Mouse (Mus musculus) bone marrow, adult 2 months (tissue): ENCODE measurements around the gene Ncam2. TPM values are rescaled to one million over a fixed set of nuclear protein-coding genes. Genes with fewer than 3 reads are reported as not detected.

Experiments used
- H3K27ac ChIP-seq: fragments of 200-500 bp; 2 replicates; pipeline ENCODE4 v1.5.1; 2012; ENCODE audit warnings: low read depth, mild to moderate bottlenecking, control low read depth, inconsistent platforms, low read length; ENCODE audit not compliant: control insufficient read depth, poor library complexity, insufficient read depth
- H3K4me1 ChIP-seq: fragments of 200-500 bp; 2 replicates; pipeline ENCODE4 v1.6.1; 2011; ENCODE audit warnings: low read length; ENCODE audit not compliant: control insufficient read depth, insufficient read depth
- H3K4me3 ChIP-seq: fragments of 200-500 bp; replicated peaks from 2 replicates; pipeline ENCODE3; 2011; ENCODE audit warnings: mild to moderate bottlenecking, low read depth, low read length, control low read depth; ENCODE audit not compliant: control insufficient read depth
- CTCF ChIP-seq: fragments of 200-500 bp; IDR thresholded peaks from 2 replicates; pipeline ENCODE4 v1.5.1; 2011; ENCODE audit warnings: low read length, control low read depth; ENCODE audit not compliant: control insufficient read depth, insufficient read depth
- POLR2A ChIP-seq: fragments of 200-500 bp; IDR thresholded peaks from 2 replicates; pipeline ENCODE4 v1.6.1; 2011; ENCODE audit warnings: low read depth, mild to moderate bottlenecking, control low read depth, low read length, borderline replicate concordance; ENCODE audit not compliant: control insufficient read depth
- WGBS: fragments of 180-500 bp; shearing (Covaris S2); methylation state at CpG from one replicate; pipeline ENCODE4 v1.1.7; 2018; 5-methylcytosine and 5-hydroxymethylcytosine counted together
- polyA plus RNA-seq: library from polyadenylated mRNA; stranded (reverse); fragments of >200 nt; gene quantifications from 2 replicates; pipeline ENCODE4 v1.2.4, GENCODE M21; 2011; ENCODE audit warnings: low replicate concordance; ENCODE audit not compliant: missing spikeins, insufficient read depth, insufficient read length

Gene Ncam2
- polyA plus RNA-seq, 1 experiment, result not detected

DNA sequence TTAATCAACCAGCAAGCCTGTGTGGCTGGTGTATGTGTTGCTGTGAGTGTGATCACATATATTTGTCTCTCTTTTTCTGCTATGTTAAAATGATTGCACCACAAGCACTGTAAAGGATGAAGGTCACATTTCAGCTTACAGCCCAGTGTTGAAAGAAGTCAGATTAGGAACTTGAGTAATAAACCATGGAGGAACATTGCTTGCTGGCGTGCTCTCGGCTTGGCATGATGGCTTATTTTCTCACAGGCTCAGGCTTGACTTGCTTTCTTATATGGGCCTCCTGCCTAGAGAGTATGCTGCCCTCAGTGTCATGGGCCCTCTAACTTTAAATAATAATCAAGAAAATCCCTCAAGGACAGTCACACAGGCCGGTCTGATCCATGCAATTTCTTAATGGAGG lies 449.8 kb downstream of the Ncam2 start:
- H3K4me1 ChIP-seq, result no peaks in the 10 kb centered on the region
- 84% methylated on average over 3 of the region's 3 CpGs for WGBS
- H3K4me3 ChIP-seq, result no peak overlapping the region
- no peak overlapping the region for H3K27ac ChIP-seq
- TF ChIP-seq POLR2A (no peak), CTCF (no peak)

DNA sequence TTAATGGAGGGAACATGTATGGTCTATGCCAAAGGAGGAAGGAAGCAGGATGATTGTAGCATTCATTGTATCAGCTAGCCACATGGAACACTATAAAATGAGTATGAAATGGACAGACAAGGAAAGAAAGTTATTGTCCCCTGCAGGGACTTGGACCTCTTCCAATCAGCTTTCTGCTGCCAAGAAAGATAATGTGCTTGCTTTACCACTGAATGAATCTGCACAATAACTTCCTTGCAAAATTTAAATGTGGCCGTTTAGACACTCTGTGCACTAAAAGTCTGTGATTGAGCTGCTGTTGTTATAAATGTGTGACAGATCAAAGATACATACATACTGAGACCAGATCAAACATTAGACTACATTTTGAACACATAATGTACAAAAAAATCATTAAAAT lies 451.1 kb downstream of the Ncam2 start:
- Histone ChIP-seq H3K4me1 (no peaks in the 10 kb centered on the region), H3K4me3 (no peak overlapping the region), H3K27ac (no peak overlapping the region)
- no peak for TF ChIP-seq CTCF
- TF ChIP-seq POLR2A, result no peak
- WGBS, result 25% methylated on average over 1 of the region's 1 CpGs

- 76% methylated on average over 2 of the region's 2 CpGs for WGBS
- H3K4me1 ChIP-seq, result no peaks in the 10 kb centered on the region
- H3K27ac ChIP-seq, result no peak overlapping the region
- TF ChIP-seq POLR2A, result no peak
- TF ChIP-seq CTCF, result no peak
- no peak overlapping the region for H3K4me3 ChIP-seq
Observed at GRCm38 (mm10) chr16:81656550-81656949, 456.1 kb downstream of the Ncam2 start.

DNA sequence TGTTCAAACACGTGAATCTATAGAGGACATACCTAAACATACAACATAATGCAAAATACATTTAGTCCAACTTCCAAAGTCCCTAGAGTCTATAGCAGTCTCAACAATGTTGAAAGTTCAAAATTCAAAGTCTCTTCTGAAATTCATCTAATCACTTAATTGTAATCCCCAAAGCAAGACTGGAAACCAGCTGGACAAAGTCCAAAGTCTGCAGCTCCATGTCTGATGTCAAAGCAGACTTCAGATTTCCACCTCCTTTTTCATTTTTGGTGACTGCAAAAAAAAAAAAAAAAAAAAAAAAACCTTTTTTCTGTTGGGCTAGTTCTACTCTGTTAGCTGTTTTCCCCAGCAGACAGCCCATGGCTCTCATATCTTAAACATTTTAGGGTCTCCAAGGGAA lies 473.4 kb downstream of the Ncam2 start:
- WGBS, result 63% methylated on average over 1 of the region's 1 CpGs

DNA sequence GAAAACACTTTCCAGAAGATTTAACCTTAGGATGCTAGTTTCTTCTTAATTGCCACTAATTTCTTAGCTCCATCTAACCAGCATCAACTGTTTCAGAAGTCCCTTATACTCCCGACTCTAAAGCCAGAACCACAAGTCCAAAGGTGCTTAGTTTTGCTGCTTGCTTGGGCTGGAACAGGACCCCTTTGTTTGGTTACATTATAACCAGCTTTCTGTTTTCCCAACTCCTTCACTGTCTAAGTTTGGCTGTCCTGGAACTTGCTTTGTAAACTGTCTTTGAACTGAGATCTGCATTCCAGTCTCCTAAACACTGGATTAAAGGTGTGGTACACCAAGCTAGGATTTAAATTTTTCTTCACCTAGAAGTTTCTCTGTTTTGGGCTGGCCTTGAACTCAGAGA lies 475.0 kb downstream of the Ncam2 start:
- no peaks in the 10 kb centered on the region for H3K4me1 ChIP-seq
- H3K4me3 ChIP-seq, result no peak overlapping the region
- 59% methylated on average over 1 of the region's 1 CpGs for WGBS
- TF ChIP-seq POLR2A, result no peak
- no peak for TF ChIP-seq CTCF
- no peak overlapping the region for H3K27ac ChIP-seq

More for the DNA sequence above, 473.4 kb downstream of the Ncam2 start:
- TF ChIP-seq CTCF (no peak), POLR2A (no peak)
- H3K4me1 ChIP-seq, result no peaks in the 10 kb centered on the region
- no peak overlapping the region for H3K27ac ChIP-seq
- no peak overlapping the region for H3K4me3 ChIP-seq
